Mouse (Mus musculus) T-cell, adult 2 months (primary cell): ENCODE data around the gene Rela.
A peak's percentile ranks its signal among the peaks of the same experiment; 100 is the strongest.

Experiments
- DNase-seq: peaks from one replicate; pipeline ENCODE4 v3.0.0; 2022; ENCODE audit warnings: low spot score

The Rela gene

DNA sequence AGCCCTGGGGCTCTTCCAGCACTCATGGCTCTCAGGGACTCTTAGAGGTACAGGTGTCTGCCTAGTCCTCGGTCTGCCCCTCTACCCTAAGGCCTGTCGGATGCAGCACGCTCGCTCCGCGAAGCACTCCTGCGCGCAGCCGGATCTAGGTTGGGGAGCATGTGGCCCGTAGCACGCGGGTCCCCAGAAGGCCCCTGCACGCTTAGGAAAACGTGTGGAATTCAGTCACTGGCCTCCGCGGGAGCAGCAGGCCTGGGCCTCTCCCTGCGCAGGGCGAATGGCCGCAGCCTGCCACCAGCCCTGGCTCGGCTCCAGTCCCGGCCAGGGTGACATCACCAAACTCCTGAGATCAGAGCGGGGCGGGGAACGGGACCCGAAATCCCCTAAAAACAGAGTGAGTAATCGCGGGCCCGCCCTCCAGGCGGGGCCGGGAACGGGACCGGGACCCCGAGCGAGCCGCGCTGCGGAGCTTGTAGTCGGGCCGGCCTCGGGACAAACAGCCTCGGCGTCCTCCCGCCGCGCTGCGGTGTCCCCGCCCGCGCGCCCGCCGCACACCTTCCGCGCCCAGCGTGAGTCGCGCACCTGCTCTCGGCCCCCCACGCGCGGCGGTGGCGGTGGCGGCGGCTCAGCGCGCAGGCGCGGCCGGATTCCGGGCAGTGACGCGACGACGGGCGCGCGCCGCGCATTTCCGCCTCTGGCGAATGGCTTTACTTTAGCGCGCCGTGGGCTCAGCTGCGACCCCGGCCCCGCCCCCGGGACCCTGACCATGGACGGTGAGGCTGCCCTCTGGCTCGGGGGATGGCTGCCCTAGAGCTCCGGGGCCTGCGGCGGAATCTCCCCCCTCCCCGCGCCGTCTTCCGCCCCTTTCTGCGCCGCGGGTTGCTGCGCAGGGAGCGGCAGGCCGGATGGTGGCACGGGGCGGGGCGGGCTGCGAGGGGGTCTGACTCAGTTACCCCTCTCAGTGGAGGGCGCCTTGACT is at the start of gene Rela:
Gene Rela (plus strand): TSS at position 415 of the 979 bp plus-strand sequence.
- DNase-seq: peak; percentile 87

GRCm38 (mm10) chr19:5589159-5589558 is 48.1 kb upstream of the Rela start:
- no peak for DNase-seq

GRCm38 (mm10) chr19:5591888-5592287 is 45.4 kb upstream of the Rela start:
- no peak for DNase-seq

DNA sequence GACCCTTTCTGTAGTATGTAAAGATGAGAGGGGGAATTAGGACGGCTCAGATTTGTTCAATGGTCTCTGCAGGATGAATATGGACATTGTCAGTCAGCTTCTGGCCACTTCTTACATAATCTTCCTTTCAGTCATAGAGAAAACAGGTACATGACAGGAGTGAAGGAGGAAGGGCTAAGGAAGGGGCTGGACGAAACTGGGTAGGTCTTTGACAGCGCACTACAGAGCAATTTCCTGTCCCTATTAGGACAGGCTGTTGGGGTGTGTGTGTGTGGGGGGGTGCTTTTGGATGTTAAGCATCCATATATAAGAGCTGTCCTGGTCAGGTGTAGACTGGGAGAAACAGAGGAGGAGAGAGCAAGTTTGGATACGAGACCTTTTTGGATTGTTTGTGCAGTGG is 38.1 kb upstream of the Rela start:
- DNase-seq: no peak

- peak; percentile 89 for DNase-seq
These were observed 35.3 kb upstream of the Rela start, which contains the start of gene Rnaseh2c for GRCm38 (mm10) chr19:5601752-5602541. Rnaseh2c (plus strand) TSS chr19:5601873.

DNA sequence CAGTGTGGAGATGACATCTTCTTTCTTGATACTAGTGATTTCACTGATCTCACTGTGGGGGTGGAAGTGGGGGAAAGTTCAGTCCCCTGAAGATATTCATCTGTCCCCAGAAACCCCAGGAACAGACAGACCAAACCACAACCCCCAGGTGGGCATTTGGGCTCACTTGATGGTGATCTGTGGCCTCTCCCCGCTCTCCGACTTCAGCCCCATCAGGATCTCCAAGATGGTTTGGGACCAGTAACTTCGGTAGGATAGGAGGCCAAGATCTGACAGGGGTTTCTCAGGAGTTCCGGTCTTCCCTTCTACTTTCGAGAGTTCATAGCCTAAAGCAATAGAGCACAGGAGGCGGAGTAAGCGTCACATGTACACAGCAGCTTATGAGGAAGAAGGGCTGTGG is 33.6 kb upstream of the Rela start:
- DNase-seq: no peak

- no peak for DNase-seq
These were observed 32.2 kb upstream of the Rela start for GRCm38 (mm10) chr19:5605126-5605525.

DNA sequence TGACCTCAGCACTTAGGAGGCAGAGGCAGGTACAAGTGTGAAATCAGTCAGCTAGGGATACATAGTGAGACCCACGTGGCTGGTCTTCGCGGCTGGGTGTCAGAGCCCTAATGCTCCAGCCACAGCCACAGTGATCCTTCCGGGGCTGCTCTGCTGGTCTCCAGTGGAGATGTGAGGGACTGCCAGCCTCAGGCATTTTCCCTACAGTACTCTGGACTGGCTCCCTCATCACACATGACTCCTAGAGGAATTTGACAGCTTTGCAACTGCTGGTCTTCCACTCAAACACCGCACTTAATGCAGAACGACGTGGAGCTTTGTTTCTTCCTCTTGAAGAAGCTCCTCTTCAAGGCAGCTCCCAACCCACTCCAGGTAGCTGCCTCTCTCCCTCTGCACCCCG is 31.1 kb upstream of the Rela start:
- DNase-seq: no peak

GRCm38 (mm10) chr19:5607705-5608410 is 29.4 kb upstream of the Rela start:
- DNase-seq: no peak

- DNase-seq: no peak
These were observed 28.6 kb upstream of the Rela start for GRCm38 (mm10) chr19:5608707-5609106.

GRCm38 (mm10) chr19:5609171-5609546 is 28.1 kb upstream of the Rela start:
- no peak for DNase-seq

DNA sequence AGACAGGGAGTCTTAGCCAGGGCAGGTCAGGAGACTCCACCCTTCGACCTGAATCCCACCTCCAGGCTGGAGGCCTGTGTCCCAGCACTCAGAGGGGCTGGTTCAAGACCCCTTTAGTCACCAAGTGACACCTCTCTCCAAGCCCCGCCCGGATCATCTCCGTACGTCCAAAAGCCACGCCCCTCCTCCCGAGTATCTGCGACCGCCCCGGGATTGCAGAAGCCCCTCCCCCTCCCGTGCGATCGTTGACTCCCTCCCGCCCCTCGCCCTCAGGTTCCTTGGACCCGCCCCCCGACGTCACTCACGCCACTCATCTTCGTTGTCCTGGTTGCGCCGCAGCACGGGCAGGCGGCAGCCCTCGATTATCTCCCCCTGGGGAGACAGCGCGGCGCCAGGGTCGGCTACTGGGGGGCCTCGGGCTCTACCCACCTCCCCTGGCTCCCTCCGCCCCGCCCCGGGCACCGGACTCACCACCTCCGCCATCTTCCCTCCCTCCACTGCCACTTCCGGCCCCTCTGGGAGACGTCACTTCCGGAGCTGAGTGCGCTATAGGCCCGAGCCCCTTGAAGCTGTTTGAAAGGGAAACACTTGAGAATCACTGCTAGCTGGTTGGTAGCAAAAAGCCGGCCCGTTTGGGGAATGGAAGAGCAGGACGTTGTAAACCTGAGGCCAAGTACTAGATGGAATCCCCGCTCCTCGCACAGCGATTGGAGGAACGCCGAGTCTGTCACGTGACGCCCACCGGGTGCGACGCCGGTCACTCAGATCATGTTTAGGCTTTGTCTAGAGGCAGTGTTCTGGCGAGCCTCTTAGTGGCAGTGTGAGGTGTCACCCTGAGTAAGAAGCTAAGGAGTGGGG is 27.5 kb upstream of the Rela start, which contains the start of gene Kat5:
Gene Kat5 (minus strand): TSS at position 691 of the 858 bp plus-strand sequence.
- peak; percentile 92 for DNase-seq

- DNase-seq: peak; percentile 44
These were observed 25.3 kb upstream of the Rela start for GRCm38 (mm10) chr19:5611973-5612372.

DNA sequence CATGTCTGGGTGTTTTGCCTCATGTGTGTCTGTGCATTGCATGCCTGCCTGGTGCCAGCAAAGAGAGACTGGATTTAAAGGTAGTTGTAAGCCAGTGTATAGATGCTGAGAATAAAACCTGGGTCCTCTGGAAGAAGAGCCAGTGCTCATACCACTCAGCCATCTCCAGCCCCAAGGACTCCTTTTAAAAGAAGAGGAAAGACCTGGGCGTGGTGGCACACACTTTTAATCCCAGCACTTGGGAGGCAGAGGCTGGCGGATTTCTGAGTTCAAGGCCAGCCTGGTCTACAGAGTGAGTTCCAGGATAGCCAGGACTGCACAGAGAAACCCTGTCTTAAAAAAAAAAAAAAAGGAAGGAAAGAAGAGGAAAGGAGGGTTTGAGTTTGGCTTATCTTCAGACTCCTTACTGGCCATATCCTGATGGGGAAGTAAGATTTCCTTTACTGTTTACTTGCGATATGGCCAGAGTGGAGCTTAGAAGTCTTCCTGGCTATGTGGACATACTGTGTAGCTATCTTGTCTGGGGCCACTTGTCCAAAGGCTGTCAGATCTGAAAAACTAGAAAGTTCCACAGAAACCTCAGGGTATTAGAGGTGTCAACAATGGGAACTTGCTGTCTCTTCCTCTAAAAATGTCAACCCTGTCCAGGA is 24.4 kb upstream of the Rela start:
- no peak for DNase-seq

DNA sequence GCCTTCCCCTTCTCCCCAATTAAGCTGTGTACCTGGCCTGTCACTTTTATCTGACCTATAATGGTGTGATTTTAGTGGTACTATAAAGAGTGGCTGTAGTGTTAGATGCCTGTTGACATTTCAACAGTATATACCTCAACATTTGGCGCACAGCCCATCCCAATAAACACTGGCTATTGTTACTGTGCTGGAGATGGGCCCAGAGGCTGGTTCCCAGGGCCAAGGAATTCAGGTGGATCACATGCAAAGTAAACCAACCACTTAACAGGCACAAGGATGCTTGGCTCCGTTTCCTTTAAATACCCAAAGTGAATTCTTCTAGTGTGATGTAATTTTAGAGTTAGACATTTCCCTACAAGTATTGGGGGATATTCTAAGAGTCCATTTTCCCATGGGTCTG is 22.3 kb upstream of the Rela start:
- no peak for DNase-seq

DNA sequence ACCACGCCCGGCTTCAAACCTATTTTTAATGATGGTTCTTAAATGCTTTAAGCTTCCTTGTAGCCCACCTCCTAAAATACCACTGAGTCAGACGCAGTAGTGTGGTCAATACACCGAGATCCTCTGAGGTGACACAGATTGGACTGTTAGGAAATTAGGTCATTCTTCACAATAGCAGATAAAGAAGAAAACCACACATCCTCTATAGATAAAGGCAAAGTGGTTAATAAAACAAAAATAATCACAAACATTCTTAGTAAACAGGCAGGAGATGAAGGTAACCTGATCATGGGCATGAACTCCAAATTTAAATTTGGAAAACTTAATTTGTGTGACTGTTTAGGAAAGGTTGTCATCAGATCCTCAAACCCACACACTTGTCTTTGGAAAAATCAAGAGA is 17.3 kb upstream of the Rela start:
- no peak for DNase-seq

DNA sequence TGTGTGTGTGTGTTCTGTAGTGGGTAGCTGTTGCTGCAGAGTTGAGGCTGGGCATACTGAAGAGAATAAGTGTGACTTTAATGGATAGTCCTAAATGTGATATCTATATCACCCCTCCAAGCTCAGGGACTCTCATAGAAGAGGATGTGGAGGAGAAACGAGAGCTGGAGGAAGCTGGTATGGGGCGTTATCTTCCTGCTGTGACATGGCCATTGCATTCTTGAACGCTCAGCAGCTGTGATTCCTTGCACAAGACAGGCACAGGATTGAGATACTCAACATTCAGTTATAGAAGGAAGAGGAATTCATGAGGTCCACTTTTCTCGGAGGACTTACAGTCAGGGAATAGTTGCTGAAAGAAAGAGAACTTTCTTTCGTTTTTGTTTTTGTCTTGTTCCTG is 15.4 kb upstream of the Rela start:
- no peak for DNase-seq

DNA sequence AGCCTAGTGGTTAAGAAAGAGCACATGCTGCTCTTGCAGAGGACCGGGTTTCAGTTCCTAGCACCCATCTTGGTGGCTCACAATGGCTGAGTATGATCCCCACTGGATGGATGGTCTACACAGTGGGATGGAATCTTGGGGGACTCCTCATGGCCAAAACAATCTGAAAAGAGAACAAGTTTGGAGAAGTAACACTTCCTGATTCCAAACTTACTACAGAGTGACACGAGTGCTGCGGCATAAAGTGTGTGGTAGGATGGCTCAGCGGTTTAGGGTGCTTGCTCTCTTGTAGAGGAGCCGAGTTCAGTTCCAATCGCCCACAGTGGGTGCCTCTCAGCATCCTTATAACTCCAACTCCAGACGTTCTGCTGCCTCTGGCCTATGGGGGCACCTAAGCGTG is 12.0 kb upstream of the Rela start:
- no peak for DNase-seq

- DNase-seq: no peak
These were observed 7.4 kb upstream of the Rela start for GRCm38 (mm10) chr19:5629907-5630306.

- no peak for DNase-seq
These were observed 5.2 kb upstream of the Rela start for GRCm38 (mm10) chr19:5632120-5632519.
